22 mouse cellular contexts compared by ENCODE assay signal in the genomic region with DNA sequence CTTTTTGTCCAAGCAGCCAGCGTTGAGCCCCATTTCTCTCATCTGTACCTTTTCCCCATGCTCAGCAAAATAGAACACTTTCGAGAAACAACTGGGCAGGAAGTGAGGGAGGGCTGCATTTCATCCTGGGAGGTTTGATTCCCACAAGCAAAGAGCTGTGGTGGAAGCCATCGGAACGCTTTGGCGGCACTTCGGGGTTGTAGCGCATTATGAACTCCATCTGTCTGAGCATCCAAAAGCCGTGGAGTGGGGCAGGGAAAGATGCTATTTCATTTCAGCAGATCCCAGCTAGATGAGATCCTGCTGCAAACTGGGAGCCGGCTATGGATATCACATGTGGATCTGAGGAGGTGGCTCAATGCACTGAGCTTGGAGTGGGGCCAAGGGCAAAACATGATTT. TPM values are rescaled to one million over a fixed set of nuclear protein-coding genes. Genes with fewer than 3 reads are reported as not detected.
DNase-seq lines count a peak whose midpoint lies in the region; ATAC-seq and TF ChIP-seq lines count a peak whose summit lies in the region.
"Had no signal": no experiment of that assay in that cellular context is flagged by ENCODE, and none has a peak within 500 bp of the region (broad histone marks: within the 10 kb centered on the region; RNA-seq: fewer than 3 reads in every experiment).

No protein-coding gene starts in this region.

- H3K27ac ChIP-seq in embryonic facial prominence, embryonic 13.5 days: peak overlapping the region; percentile 73
- H3K27ac ChIP-seq in limb, embryonic 14.5 days (replicated peaks; ENCODE audit: low read depth, low read length): no peak overlapping the region
- H3K27ac ChIP-seq: forebrain, embryonic 12.5 days; heart, adult 2 months; hindbrain, embryonic 10.5 days; hindbrain, embryonic 15.5 days had no signal

- no peaks in the 10 kb centered on the region for H3K27me3 ChIP-seq in embryonic facial prominence, embryonic 13.5 days
- no peaks in the 10 kb centered on the region for H3K27me3 ChIP-seq in limb, embryonic 14.5 days (ENCODE audit: control insufficient read depth, insufficient read depth, low read length)
- H3K27me3 ChIP-seq: CH12.LX; forebrain, embryonic 12.5 days; heart, embryonic 12.5 days; hindbrain, embryonic 15.5 days; Patski had no signal

- H3K36me3 ChIP-seq in embryonic facial prominence, embryonic 13.5 days: no peaks in the 10 kb centered on the region
- no peaks in the 10 kb centered on the region for H3K36me3 ChIP-seq in limb, embryonic 14.5 days (ENCODE audit: control insufficient read depth, insufficient read depth, low read length)
- H3K36me3 ChIP-seq: forebrain, embryonic 12.5 days; heart, embryonic 12.5 days; hindbrain, embryonic 10.5 days; hindbrain, embryonic 15.5 days had no signal

- intact Hi-C loops in gastrocnemius, postnatal 36 days (cut with DNase I): no loop called here
- intact Hi-C loops in left cerebral cortex, postnatal 25 days (cut with DNase I): no loop called here

- WGBS in embryonic facial prominence, embryonic 13.5 days: 28% methylated on average over 9 of the region's 9 CpGs
- 55% methylated on average over 9 of the region's 9 CpGs for WGBS in limb, embryonic 14.5 days

- no peak for ATAC-seq in embryonic facial prominence, embryonic 13.5 days (ENCODE audit: insufficient number of reproducible peaks, insufficient read depth, low FRiP score, low TSS enrichment, low read depth)
- ATAC-seq in limb, embryonic 14.5 days (ENCODE audit: low FRiP score, low read depth): no peak
- ATAC-seq: activated CD4-positive, CD25-positive, alpha-beta regulatory T cell, adult 4 months; forebrain, embryonic 16.5 days; Patski had no signal

- no peak overlapping the region for H3K9ac ChIP-seq in embryonic facial prominence, embryonic 13.5 days
- H3K9ac ChIP-seq in limb, embryonic 14.5 days (ENCODE audit: low read depth, low read length, severe bottlenecking): no peak overlapping the region
- H3K9ac ChIP-seq: forebrain, embryonic 12.5 days; heart, embryonic 12.5 days; hindbrain, embryonic 15.5 days had no signal

- H3K4me1 ChIP-seq in embryonic facial prominence, embryonic 13.5 days: peaks cover 24% of the 10 kb centered on the region
- peaks cover 4% of the 10 kb centered on the region; the same call in 1 of the 2 replicates for H3K4me1 ChIP-seq in limb, embryonic 14.5 days (ENCODE audit: control insufficient read depth, insufficient read depth, low read length)
- H3K4me1 ChIP-seq: hindbrain, embryonic 15.5 days had no signal

- H3K4me2 ChIP-seq in embryonic facial prominence, embryonic 13.5 days: no peak overlapping the region; the same call in 1 of the 2 replicates
- H3K4me2 ChIP-seq in limb, embryonic 14.5 days (replicated peaks; ENCODE audit: low read depth, low read length, severe bottlenecking): no peak overlapping the region
- H3K4me2 ChIP-seq: forebrain, embryonic 12.5 days; heart, embryonic 12.5 days; hindbrain, embryonic 15.5 days had no signal

- no peak overlapping the region for H3K4me3 ChIP-seq in embryonic facial prominence, embryonic 13.5 days
- no peak overlapping the region for H3K4me3 ChIP-seq in limb, embryonic 14.5 days (replicated peaks; ENCODE audit: low read length)
- H3K4me3 ChIP-seq: forebrain, embryonic 12.5 days; heart, adult 2 months; heart, embryonic 12.5 days; hindbrain, embryonic 10.5 days; hindbrain, embryonic 15.5 days had no signal

- DNase-seq in gastrocnemius, adult 18-20 months (ENCODE audit: low spot score): peak; percentile 2
- no peak for DNase-seq in gastrocnemius, postnatal 36 days
- peak; percentile 24 for DNase-seq in kidney, postnatal 10 days
- DNase-seq in kidney, adult 9 months: no peak
- peak; percentile 35 for DNase-seq in limb, embryonic 14.5 days (ENCODE audit: low spot score)
- DNase-seq in retina, embryonic 14.5 days (ENCODE audit: low spot score): no peak
- DNase-seq in left cerebral cortex, postnatal 25 days (ENCODE audit: low spot score in 2 of 2): no peak
- DNase-seq: adrenal gland, postnatal 14 days; cerebellum, adult 11-12 months; cerebellum, adult 9-10 months; cerebellum, postnatal 25 days; gastrocnemius, postnatal 25 days; heart, adult 2 months had no signal

- no peaks in the 10 kb centered on the region for H3K9me3 ChIP-seq in embryonic facial prominence, embryonic 13.5 days
- no peaks in the 10 kb centered on the region for H3K9me3 ChIP-seq in limb, embryonic 14.5 days (ENCODE audit: control insufficient read depth, low read length)
- H3K9me3 ChIP-seq: forebrain, embryonic 12.5 days; heart, embryonic 12.5 days; hindbrain, embryonic 10.5 days; hindbrain, embryonic 15.5 days had no signal

- TF ChIP-seq POLR2A in limb, embryonic 14.5 days (IDR thresholded peaks at IDR 0.05; ENCODE audit: borderline replicate concordance, extremely low read depth, insufficient read depth, insufficient read length): no peak

RNA-seq across cellular contexts. Expression of gene Fam98b, which starts 26.9 kb away (rescaled TPM):
- total RNA-seq in gastrocnemius, adult 18-20 months (2021): 10 to 100 TPM; 17.9 to 21.4 TPM
- 10 to 100 TPM; 16.1 to 18.4 TPM for total RNA-seq in gastrocnemius, postnatal 36 days (2021)
- polyA plus RNA-seq in embryonic facial prominence, embryonic 13.5 days (2015; fragmentation: Nextera tagmentation; extraction: Ambion mirVana): 15.0 and 17.6 TPM in 2 replicates
- 20.9 and 36.5 TPM in 2 replicates for polyA plus RNA-seq in limb, embryonic 14.5 days (2012; rRNA removed)
- 10.0 and 10.4 TPM in 2 replicates for polyA plus RNA-seq in limb, embryonic 14.5 days (2014; fragmentation: Nextera tagmentation; extraction: Ambion mirVana)
- 10 to 100 TPM; 50.9 to 53.9 TPM for total RNA-seq in left cerebral cortex, postnatal 25 days (2021)

Comparison
In these comparisons a context has a peak if more than half of its experiments do, and no peak if none do; other contexts are left out.
1. DNase-seq: peak in gastrocnemius, adult 18-20 months (single experiment), kidney, postnatal 10 days (single experiment) and limb, embryonic 14.5 days (single experiment); none in gastrocnemius, postnatal 36 days (0 of 2), kidney, adult 9 months (single experiment), retina, embryonic 14.5 days (single experiment) and left cerebral cortex, postnatal 25 days (0 of 2).